Mouse (Mus musculus) megakaryocyte progenitor cell, adult 5-6 weeks (primary cell): ENCODE measurements around the gene Gstm3. TPM values are rescaled to one million over a fixed set of nuclear protein-coding genes. Genes with fewer than 3 reads are reported as not detected.
A peak's percentile ranks its signal among the peaks of the same experiment; 100 is the strongest.

ENCODE experiments used
- ATAC-seq: replicated peaks from 2 replicates; pipeline ENCODE4 v1.8.0; 2016; ENCODE audit warnings: mild to moderate bottlenecking, moderate TSS enrichment, inconsistent platforms; ENCODE audit not compliant: poor library complexity
- total RNA-seq, 2 experiments: library from RNA; stranded (forward) in 1 of 2; stranded (reverse) in 1 of 2; fragments of 157-497, 149-512 nt in 1 of 2; fragments of 200-1000 nt in 1 of 2; gene quantifications; 2 replicates each; pipeline versions ENCODE4 v1.2.3 to v1.2.4; 2015 to 2017

Gene Gstm3
- total RNA-seq, 2 experiments from 2014 or later, result not detected

- ATAC-seq, result peak; percentile 97
Observed at GRCm38 (mm10) chr3:107931670-107932069, 37.4 kb downstream of the Gstm3 start, which contains the start of gene Gstm7. Gstm7 (minus strand) TSS chr3:107931817.

DNA sequence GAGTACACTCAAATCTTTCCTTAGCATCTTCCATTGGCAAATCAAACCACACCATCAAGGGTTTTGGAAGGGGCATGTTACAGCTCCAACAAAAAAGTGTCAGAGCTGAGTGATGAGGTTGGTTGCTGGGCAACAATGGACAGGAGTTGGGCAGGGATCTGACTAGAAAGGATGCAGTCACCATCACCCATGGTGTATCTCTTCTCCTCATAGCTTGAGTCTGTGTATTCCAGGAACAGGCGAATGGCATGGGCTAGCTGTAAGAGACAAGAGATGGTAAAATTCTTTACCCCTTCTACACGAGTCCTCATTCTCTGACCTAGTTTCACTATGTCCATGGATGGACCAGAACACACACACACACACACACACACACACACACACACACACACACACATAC lies 37.9 kb downstream of the Gstm3 start:
- ATAC-seq, result no peak

- no peak for ATAC-seq
Observed at GRCm38 (mm10) chr3:107929731-107930130, 39.4 kb downstream of the Gstm3 start.

DNA sequence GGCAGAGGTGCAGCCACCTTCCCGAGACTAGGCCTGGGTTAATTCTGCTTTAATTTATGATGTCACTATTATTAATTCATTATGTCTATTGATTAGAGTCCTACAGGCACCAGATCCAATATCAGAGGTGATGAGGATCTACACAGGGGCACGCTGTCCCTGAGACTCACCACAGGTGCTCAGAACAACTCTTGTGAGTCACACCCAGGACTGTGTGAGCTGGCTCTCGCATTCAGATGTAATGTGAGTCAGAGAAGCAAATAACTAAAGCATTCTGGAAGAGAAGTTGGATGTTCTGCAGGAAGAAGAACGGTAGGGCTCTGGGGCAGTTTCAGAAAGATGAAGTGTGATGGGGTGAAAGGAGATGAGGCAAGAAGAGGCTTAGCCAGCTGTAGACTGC lies 39.8 kb downstream of the Gstm3 start:
- ATAC-seq, result no peak

GRCm38 (mm10) chr3:107928691-107929090 lies 40.4 kb downstream of the Gstm3 start:
- ATAC-seq, result no peak

DNA sequence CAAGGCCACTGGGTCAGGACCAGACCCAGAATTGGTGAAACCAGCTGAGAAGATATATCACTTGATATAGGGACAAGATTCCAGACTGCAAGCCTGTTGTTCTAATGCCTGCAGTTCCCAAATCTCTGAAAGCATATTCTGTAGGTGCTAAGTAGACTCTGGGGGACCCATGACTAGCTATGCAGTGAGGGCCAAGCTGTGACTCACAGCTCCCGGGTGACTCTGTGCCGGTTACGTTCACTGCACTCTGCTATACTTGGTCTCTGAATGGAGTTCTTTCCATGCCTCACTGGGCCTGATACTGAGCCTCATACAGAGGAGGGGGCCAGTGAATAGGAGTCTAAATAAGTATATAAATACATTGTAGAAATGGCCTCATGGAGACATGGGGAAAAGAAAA lies 41.2 kb downstream of the Gstm3 start:
- ATAC-seq, result no peak

DNA sequence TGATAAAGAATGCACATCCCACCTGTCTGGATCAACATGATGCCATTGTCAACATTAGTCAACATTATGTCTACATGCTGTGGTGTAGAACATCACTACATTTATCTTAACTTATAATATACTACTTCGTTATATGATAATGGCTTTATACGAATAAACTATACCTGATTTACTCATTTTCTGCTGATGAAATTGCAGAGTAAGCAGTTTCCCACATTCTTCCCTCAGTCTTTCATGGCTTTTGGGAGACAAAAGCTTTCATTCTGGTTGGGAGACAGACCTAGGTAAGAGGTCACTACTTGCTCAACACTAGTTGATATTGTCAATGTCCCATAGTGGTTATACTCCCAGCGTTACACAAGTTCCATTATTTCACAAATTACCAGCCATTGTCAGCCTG lies 43.7 kb downstream of the Gstm3 start:
- ATAC-seq, result no peak

DNA sequence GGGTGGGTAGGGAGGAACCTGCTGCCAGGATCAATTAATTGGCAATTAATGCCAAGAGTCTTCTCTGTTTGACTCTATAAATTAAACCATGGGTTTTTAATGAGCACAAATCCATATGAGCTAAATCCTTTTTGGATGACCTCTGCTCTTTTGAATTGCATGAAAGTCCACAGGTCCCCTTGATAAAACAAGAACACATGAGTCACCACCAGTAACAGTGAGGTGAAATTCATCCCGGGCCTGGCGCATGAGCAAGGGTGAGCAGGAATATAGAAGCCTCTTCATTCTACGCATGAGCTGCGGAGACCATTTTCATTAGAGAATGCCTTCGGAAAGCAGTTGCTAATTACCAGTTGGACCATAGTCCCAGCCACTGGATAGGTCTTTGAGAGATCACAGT lies 48.7 kb downstream of the Gstm3 start:
- ATAC-seq, result no peak

- ATAC-seq, result peak; percentile 97
Observed at GRCm38 (mm10) chr3:107917783-107918408, 51.2 kb downstream of the Gstm3 start.

GRCm38 (mm10) chr3:107917097-107917496 lies 52.0 kb downstream of the Gstm3 start:
- 0 out of 2 replicates have a peak, but pooled peaks have one; percentile 18 for ATAC-seq

- no peak for ATAC-seq
Observed at GRCm38 (mm10) chr3:107916674-107917073, 52.4 kb downstream of the Gstm3 start.

Other genes starting within 250 kb of the Gstm3 start
- 2.2 and 4.8 TPM in 2 replicates for gene Csf1, start 208.8 kb downstream of the Gstm3 start, total RNA-seq (2015)
- gene Csf1, start 208.8 kb downstream of the Gstm3 start, total RNA-seq (2017), result 1.5 and 4.6 TPM in 2 replicates
- 0.07 and 0.12 TPM in 2 replicates for gene Eps8l3, start 92.1 kb downstream of the Gstm3 start, total RNA-seq (2015)
- not detected in 2 replicates for gene Eps8l3, start 92.1 kb downstream of the Gstm3 start, total RNA-seq (2017)
- 38.2 and 61.5 TPM in 2 replicates for gene Gstm5, start 73.5 kb downstream of the Gstm3 start, total RNA-seq (2015)
- 23.6 and 30.6 TPM in 2 replicates for gene Gstm5, start 73.5 kb downstream of the Gstm3 start, total RNA-seq (2017)
- 4.4 and 5.7 TPM in 2 replicates for gene Gstm7, start 37.5 kb downstream of the Gstm3 start, total RNA-seq (2015)
- gene Gstm7, start 37.5 kb downstream of the Gstm3 start, total RNA-seq (2017), result 1.6 and 1.9 TPM in 2 replicates
- gene Gstm6, start 25.5 kb downstream of the Gstm3 start, total RNA-seq (2015), result 0.22 TPM in 1 of 2 replicates, not detected in the other
- gene Gstm6, start 25.5 kb downstream of the Gstm3 start, total RNA-seq (2017), result not detected in 2 replicates
- gene Gstm2, start 17.2 kb upstream of the Gstm3 start, total RNA-seq (2015), result 2.1 and 2.2 TPM in 2 replicates
- 4.8 and 6.8 TPM in 2 replicates for gene Gstm2, start 17.2 kb upstream of the Gstm3 start, total RNA-seq (2017)
- 1,143 and 1,246 TPM in 2 replicates for gene Gstm1, start 48.7 kb upstream of the Gstm3 start, total RNA-seq (2015)
- gene Gstm1, start 48.7 kb upstream of the Gstm3 start, total RNA-seq (2017), result 511 and 599 TPM in 2 replicates
- gene Gstm4, start 75.6 kb upstream of the Gstm3 start, total RNA-seq (2015), result 12.5 and 15.8 TPM in 2 replicates
- 15.1 and 22.1 TPM in 2 replicates for gene Gstm4, start 75.6 kb upstream of the Gstm3 start, total RNA-seq (2017)
- 52.9 and 63.6 TPM in 2 replicates for gene Ampd2, start 117.4 kb upstream of the Gstm3 start, total RNA-seq (2015)
- gene Ampd2, start 117.4 kb upstream of the Gstm3 start, total RNA-seq (2017), result 33.9 and 48.4 TPM in 2 replicates
- 0.72 and 1.8 TPM in 2 replicates for gene Gnat2, start 123.5 kb upstream of the Gstm3 start, total RNA-seq (2015)
- 1.0 and 2.0 TPM in 2 replicates for gene Gnat2, start 123.5 kb upstream of the Gstm3 start, total RNA-seq (2017)
- 143 and 147 TPM in 2 replicates for gene Gnai3, start 176.9 kb upstream of the Gstm3 start, total RNA-seq (2015)
- 167 TPM in 2 replicates for gene Gnai3, start 176.9 kb upstream of the Gstm3 start, total RNA-seq (2017)
- not detected in 2 replicates for gene Gpr61, start 185.6 kb upstream of the Gstm3 start, total RNA-seq (2015)
- not detected in 2 replicates for gene Gpr61, start 185.6 kb upstream of the Gstm3 start, total RNA-seq (2017)
- gene Amigo1, start 217.1 kb upstream of the Gstm3 start, total RNA-seq (2015), result 1.3 and 1.8 TPM in 2 replicates
- gene Amigo1, start 217.1 kb upstream of the Gstm3 start, total RNA-seq (2017), result 2.3 and 3.6 TPM in 2 replicates
- 2.3 and 2.5 TPM in 2 replicates for gene Cyb561d1, start 231.9 kb upstream of the Gstm3 start, total RNA-seq (2015)
- gene Cyb561d1, start 231.9 kb upstream of the Gstm3 start, total RNA-seq (2017), result 3.7 and 5.4 TPM in 2 replicates
- gene Atxn7l2, start 241.7 kb upstream of the Gstm3 start, total RNA-seq (2015), result 4.0 and 4.2 TPM in 2 replicates
- gene Atxn7l2, start 241.7 kb upstream of the Gstm3 start, total RNA-seq (2017), result 1.6 and 3.0 TPM in 2 replicates